Mouse (Mus musculus) kidney, adult 9 months (tissue): ENCODE measurements around the gene Timm13.
A peak's percentile ranks its signal among the peaks of the same experiment; 100 is the strongest.

Experiments
- DNase-seq: peaks from one replicate; pipeline ENCODE4 v3.0.0; 2022

The Timm13 gene

DNA sequence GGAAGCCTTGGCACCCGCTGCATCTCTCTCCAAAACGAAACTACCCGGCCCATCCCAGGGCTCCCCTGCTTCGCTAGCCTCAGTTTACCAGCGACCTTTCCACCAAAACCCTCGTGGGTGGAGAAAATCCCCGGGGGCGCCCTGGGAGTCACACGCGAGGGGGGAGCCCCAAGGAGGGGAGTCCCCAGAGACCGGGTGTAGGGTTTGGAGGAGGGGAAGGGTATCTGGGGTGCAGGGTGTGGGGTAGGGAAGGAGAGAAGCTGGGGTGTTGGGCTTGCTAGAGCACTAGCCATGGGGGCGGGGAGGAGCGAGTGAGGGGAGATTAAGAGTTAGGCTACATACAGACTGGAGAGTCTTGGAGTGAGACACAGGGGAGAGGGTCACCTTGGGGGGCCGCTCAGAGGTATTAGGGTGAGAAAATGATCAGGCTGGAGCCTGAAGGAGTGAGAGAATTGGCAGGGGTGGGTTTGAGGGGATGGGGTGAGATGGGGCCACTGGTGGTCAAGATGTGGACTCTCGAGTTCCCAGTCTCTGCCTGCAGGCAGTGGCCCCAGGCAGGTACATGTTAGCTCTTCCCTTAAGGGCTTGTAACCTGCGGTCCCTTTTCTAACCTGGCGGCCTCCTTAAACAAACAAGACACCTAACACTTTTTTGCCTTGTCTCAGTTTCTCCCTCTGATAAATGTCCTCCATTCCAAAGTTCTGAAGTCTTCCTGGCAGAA is 32.1 kb upstream of the Timm13 start:
- no peak for DNase-seq

DNA sequence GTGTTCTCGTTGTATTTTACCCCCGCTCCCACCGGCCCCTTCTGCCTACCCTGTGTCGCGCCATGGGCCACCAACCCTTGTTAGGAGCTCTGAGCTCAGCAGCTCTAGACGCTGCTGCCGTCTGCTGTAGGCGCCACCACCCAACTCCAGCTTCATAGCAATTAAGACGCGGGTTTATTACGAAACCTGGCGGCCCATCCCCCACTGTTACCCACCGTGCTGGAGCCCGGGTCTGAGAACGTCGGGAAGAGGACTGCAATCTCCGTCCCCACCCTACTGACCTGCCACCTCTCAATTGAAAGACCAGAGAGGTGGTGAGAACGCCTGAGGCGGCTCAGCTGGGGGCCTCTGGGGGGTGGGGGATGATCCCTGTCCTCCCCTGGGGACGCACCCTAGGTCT is 31.4 kb upstream of the Timm13 start:
- no peak for DNase-seq

DNA sequence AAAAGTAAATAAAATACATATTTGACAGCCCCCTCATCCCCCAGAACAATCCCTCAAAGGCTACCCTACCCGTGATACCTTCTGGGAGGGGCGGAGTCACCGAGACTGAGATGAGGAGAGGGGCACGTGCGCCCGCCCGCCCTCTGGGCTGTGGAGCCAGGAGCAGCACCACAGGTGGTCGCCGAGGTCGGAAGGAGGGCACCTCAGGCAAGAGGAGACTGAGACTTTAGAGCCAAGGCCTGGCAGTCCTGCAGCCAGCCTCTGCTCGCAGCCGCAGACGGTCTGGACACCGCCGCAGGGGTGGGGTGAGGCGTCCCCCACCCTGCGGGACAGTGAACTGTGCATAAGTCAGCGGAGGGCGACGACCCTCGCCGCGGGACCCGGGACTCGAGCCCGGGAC is 30.9 kb upstream of the Timm13 start:
- DNase-seq, result no peak

DNA sequence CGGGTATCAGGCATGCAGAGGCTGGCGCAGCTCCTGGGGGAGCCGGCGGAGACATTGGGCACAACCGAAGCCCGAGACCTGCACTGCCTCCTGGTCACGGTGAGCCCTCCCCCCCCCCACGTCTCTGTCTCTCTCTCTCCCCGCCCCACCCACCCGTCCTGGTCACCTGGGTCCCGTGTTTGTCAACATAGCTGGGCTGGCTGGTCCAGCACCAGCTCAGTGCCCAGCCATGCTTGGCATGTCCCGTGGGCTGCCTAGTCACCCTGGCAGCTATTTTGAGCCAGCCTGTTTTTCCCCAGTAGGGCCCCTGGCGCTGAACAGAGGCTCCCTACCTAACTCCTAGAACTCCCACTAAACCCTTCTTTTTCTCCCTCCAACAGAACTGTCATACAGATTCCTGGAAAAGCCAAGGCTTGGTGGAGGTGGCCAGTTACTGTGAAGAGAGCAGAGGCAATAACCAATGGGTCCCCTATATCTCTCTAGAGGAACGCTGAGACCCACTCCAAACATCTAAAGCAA is 30.4 kb upstream of the Timm13 start:
- DNase-seq, result peak; percentile 54

DNA sequence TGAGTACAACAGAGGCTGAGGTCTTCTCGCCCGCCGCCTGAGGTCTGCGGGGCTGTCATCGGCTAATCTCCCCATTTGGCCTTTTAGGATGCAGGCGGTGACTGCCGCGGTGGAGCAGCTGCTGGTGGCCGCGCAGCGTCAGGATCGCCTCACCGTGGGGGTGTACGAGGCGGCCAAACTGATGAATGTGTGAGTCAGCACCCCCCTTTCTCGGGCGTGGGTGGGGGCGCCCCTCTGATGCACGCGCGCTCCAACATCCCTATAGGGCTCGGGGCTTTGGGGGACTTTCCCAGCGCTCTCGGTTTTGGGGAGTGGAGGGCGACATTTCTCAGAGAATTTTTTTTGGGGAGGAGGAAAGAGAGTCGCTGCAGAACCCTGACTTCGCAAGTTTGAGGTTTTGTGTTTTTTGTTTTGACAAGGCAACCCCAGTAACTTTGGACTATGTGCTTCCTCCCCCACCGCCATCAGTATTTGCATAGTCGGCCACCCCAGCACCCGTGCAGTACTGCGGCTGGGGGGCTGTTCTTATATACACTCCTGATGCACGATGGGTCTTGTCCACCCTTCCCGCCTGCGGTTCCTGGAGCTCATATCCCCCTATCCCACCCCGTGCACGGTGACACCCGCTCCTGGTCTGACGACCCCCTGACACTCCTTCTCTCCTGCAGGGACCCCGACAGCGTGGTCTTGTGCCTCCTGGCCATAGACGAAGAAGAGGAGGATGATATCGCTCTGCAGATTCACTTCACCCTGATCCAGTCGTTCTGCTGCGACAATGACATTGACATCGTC is 29.8 kb upstream of the Timm13 start:
- no peak for DNase-seq

DNA sequence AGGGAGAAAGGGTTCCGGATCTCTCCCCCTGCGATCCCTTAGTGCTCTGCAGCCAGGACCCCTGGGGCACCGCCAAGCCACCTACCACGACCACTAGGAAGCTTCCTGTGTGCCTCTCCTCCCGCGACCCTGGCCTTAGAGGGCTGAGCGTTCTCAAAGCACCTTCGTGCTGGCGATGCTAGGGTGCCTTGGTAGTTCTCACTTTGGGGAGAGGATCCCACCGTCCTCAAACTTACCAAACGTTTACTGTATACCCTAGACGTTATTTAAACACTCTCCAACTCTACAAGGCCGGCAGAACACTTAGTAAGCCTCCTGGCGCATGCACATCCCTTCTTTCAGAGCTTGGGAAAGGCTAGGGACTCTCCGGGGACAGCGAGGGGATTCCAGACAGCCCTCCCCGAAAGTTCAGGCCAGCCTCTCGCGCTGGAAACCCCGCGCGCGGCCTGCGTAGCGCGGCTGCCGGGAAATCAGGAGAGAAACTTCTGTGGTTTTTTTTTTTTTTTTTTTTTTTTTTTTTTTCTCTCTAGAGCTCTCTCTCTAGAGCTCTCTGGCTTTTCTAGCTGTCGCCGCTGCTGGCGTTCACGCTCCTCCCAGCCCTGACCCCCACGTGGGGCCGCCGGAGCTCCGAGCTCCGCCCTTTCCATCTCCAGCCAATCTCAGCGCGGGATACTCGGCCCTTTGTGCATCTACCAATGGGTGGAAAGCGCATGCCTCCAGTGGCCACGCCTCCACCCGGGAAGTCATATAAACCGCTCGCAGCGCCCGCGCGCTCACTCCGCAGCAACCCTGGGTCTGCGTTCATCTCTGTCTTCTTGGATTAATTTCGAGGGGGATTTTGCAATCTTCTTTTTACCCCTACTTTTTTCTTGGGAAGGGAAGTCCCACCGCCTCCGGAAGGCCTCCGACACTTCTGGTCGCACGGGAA is 28.8 kb upstream of the Timm13 start, which contains the start of gene Gadd45b:
Gene Gadd45b (plus strand): TSS at position 775 of the 928 bp plus-strand sequence.
- peak; percentile 99 for DNase-seq

DNA sequence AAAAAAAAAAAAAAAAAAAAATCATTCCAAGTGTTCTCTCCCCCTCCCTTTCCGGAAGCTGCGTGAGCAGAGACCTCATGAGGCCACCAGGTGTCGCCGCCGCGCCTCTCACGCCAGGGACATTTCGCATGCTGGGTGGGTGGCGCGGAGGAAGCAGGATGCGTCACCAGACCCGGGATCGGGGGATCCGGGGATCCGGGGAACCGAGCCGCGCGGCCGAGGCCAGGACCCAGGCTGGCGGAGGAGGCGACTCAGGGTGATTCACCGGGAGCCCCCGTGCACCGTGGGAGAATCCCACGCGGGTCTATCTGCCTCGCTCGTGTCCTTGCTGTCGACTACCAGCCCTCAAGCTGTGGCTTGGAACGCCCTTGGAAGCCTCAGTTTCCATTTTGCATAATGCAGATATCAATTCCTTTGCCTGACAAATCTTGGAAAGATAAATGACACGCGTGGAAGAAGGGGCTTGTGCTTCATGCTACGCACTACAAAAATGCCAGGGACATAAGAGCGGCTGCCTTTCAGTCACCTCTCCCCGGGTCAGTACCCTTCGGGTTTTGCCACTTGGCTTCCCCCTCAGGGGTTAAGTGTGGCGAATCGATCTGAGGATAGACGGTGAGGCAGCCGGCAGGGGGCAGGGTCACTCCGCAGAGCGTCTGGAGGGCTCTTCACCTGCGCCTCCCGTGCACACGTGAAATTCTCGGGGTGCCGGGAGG is 28.0 kb upstream of the Timm13 start:
- DNase-seq, result peak; percentile 90

DNA sequence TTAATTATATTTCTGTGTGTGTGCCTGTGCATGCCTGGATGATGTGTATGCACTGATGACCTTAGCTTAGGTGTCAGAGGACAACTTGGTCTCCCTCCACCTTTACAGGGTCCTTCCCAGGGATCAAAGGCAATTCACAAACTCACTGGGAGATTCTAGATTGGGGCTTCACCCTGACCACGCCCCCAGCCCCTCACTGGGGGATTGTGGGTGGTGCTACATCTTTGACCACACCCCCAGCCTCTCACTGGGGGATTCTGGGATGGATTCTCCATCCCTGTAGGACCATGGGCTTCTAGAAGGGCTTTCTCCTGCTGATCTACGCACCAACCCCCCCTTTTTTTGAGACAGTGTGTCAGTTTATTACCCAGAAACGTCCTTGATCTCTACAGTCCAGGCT is 24.7 kb upstream of the Timm13 start:
- DNase-seq, result no peak

DNA sequence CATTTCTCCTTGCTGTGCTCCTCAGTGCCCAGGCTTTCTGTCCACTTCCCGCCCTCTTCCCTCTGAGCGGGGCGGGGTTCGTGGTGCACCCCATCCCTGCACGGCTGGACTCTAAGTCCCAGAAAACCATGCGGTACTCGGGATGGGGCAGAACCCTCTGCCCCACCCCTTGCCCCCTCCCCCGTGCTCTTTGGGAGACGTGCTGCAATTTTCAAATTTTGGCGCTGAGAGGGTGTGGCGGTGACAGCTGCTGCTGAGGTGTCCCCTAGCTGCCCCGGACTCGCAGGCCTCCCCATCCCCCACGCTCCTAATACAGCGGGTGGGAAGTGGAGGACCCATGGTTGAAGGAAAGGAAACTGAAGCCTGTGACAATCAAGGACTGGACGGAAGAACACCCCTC is 21.2 kb upstream of the Timm13 start:
- no peak for DNase-seq

DNA sequence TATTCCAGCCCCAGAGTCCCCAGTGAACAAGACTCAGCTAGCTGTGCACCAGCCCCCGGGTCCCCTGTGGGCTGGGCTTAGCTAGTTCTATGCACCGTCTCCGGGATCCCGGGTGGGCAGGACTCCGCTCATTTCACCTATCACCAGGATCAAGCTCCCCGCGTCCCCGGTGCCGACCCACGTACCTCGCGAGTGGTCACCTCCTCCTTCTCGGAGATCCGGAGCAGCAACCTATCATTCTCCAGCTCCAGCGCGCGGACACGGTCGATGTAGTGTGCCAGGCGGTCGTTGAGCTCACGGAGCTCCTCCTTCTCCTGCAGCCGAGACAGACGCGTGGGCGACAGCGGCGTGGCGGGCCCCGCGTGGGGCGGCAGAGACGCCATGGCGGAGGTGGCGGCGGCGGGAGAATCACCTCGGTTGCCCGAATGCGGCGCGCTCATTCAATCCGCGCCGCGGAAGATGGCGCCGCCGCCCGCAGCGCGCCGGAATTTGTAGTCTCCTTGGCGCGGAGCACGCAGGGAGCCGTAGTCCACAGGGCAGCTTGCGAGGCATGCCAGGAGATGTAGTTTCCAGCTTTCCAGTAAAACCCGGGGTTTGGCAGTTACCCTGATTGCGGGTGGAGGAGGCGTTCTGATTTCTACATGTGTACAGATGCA is 17.1 kb upstream of the Timm13 start, which contains the start of gene Lmnb2:
Gene Lmnb2 (minus strand): TSS at position 467 of the 656 bp plus-strand sequence.
- DNase-seq, result peak; percentile 72

DNA sequence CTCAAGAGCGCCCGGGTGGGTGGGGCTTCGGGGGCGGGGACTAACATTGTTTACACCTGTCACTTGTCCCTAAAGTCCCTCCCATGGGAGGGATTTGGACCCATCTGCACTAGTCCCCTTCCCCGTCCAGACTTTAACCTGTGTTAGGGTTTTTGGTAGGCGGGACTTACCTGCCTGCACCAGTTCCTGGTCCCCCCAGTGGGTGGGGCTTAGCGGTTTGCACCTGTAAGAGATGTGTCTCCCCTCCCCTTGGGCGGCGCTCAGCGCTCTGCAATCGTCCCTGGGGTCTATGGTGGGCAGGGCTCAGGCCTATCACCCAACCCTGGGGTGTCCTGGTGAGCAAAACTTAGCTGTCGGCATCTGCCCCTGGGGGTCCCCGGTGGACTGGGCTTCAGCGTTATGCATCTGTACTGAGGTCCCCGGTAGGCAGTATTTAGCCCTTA is 16.6 kb upstream of the Timm13 start:
- DNase-seq, result peak; percentile 60

DNA sequence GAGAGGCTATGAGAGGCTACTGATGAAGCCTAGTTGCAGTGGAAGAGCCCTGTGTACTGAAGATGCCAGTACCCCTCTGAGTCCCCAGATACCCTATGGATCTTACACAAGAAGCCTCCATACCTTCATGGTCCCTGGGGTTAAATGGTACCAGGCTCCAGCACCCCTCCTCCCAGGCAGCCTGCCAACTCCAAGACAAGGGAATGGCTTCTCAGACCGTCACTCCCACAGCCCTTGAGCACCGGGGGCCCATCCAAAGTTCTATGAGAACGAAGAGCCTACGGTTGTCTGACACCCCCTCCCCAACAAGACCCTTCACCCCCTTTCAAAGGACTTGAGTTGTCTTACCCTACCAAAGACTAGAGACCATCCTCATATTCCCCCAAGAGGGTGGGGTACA is 15.0 kb upstream of the Timm13 start:
- no peak for DNase-seq

DNA sequence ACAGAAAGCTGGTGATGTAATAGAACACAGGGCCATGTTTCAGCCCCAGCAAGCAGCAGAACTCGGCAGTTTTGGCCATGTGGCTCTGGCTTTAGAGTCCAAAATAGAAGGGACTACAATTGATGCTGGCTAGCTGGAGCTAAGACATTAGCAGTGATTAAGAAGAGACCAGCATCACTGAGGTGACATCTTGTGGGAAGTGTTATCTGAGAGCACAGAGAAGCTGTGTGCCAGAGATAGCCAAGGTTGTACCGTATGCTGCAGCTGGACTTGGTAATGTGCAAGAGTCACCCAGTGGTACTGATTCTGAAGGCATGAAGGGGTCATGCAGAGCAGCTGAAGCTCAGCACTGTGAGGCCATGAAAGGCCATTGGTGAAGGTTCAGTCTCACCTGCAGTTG is 14.5 kb upstream of the Timm13 start:
- no peak for DNase-seq

DNA sequence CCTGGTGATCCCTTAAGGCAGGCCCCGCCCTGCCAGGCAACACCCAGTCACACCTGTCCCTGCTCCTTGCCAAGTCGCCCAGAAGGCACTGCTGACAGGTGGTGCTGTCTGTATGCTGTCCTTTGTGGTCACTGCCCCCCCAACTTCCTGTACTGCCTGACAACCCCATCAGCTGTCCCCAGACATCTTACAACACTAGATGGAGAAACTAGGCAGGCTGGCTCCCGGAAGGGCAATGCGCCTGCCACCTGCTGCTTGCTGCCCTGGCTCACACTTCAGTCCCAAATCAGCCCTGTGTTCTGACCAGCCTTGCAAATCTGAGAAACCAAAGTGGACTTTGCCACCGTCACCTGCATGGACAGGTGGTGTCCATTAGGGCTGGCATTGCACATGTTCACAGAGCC is 13.5 kb upstream of the Timm13 start:
- no peak for DNase-seq

DNA sequence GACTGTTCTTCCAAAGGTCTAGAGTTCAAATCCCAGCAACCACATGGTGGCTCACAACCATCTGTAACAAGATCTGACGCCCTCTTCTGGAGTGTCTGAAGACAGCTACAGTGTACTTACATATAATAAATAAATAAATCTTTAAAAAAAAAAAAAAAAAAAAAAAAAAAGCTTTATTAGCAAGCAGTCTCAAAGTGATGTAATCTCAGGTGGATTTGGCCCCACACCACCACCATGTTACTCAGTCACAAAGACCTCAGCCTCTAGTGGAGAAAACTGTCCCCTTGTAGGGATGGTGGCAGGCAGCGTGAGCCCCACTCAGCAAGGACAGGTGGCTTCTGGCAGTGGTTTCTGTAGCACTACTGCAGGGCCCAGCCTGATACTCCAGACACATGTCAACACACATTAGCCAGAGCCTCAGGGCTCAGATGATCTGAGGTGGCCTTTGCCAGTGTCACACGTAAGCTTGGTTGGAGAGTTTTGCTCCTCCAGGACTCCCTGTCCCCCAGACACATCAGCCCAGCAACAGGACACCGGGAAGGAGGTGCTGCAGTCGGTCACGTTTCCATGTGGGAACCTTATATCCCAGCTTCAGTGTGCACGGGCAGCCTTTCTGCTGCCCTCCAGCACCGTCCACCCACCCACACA is 12.7 kb upstream of the Timm13 start:
- no peak for DNase-seq

DNA sequence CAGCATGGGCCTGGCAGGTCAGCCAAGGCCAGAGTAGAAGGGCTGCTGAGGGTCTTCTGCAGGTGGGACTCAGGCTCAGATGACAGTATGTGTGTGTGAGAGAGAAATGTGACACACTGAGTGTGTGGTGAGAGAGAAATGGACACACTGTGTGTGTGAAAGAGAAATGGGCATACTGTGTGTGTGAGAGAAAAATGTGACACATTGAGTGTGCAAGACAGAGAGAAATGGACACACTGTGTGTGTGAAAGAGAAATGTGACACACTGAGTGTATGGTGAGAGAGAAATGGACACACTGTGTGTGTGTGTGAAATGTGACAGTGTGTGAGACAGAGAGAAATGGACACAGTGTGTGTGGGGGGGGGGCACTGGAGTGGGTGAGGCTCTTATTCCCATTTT is 11.1 kb upstream of the Timm13 start:
- no peak for DNase-seq

DNA sequence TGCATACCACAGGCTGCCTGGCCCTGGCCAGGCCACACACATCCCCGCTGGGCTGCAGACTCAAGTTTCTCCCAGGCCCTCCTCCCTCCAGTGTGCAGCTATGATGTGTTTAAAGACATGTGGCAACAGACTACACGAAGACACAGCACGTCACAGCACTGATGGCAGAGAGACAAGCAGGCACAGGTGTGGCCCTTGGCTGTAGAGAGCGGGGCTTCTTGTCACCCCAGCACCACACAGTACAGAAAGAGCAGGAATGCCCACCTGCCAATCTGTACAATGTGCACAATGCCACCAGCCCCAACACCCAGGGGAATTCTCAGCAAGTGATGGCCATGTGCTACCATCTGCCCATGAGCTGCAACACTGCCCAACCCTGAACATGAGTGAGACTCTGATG is 10.6 kb upstream of the Timm13 start:
- no peak for DNase-seq

DNA sequence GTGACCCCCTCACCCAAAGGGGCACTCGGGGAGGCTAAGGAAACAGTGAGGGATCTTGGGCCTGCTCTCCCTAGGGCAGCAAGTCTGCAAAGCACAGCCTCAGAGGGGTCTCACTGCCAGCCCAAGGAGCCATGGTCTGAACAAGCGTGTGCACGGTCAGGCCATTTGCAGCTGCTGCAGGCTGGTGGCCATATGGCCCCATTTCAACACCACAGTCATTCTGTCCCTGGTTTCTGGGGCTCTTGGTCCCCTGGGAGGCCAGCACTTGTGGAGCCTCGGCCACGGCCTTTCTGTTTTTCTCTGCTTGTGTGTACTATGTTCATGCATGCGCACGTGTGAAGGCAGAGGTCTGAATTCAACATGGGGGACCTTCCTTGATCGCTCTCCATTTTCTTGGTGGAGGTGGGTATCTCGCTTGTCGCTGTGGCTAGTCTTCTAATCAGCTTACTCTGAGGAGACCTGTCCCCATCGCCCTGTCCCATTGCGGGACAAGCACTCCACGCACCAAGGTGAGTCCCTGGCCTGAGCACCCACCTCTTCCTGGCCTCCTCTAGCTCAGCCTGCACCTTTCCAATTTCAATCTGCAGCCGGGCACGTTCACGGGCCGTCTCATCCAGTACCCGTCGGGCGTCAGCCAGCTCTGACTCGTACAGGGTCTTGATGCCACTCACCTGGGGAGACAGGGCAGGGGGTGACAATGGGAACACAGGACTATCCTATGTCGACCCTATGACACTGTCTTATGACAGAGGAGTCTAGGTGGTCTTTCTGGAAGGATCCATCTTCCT is 8.8 kb upstream of the Timm13 start:
- no peak for DNase-seq

DNA sequence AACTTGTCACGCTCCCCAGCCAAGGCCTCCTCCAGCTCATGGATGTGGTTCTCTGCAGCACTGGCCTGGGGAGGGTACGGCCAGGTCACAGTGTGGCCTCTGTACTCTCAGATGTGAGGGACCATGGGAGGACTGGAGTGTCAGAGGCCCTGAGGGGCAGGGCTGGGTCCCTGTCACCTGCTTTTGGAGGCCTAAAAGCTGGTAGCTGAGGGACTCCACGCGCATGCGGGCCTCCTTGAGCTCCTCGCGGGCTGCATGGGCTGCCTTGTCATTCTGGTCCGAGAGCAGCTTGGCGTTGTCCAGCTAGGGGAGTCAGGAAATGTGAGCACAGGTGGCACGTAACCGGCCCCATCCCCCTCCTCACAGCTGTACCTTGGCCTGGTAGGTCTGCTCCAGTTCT is 3.9 kb upstream of the Timm13 start:
- DNase-seq, result no peak

DNA sequence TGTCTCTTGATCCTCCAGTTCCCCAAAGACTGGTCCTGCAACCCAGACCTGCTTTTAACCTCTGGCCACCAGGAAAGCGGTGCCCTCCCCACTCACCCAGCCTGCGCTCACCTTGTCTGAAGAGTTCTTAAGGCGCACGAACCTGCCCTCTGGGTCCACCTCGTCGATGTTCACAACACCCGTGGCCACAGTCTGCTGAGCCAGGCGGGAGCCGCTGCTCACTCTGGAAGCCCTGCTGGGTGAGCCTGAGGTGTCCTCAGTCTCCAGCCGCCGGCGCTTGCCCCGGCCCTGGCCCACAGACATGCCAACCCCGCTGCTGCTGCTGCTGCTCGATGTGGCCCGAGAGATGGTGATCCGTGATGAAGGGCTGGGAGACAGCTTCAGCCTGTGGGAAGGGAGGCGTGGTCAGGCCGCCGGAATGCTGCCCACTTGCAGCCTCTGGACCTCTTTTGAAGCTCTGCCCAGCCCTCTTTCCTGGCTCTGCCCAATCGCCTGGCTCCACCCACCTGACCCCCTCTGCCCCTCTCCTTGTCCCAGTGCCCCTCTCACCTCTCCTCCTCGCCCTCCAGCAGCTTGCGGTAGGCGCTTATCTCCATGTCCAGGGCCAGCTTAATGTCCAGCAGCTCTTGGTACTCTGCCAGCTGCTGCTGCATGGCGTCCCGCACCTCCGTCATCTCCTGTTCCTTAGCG is 3.4 kb upstream of the Timm13 start:
- no peak for DNase-seq
